Mouse (Mus musculus) limb, embryonic 12.5 days (tissue): ENCODE data around the gene Foxj3. TPM values are rescaled to one million over a fixed set of nuclear protein-coding genes. Genes with fewer than 3 reads are reported as not detected.

Experiments
- polyA plus RNA-seq: library from polyadenylated mRNA; unstranded; fragments of >200 nt; fragmentation: Nextera tagmentation; extraction: Ambion mirVana; gene quantifications from 2 replicates; pipeline ENCODE4 v1.2.1, GENCODE M21; 2016

Foxj3 gene
- polyA plus RNA-seq, 1 experiment from 2014 or later: 27.9 TPM

Other genes with a start within 250 kb of the Foxj3 start
- gene Ybx1, start 242.4 kb upstream of the Foxj3 start, polyA plus RNA-seq: 1,031 and 1,057 TPM in 2 replicates
- gene Ppih, start 216.5 kb upstream of the Foxj3 start, polyA plus RNA-seq: 127 and 133 TPM in 2 replicates
- 7.4 and 8.0 TPM in 2 replicates for gene Ccdc30, start 121.5 kb upstream of the Foxj3 start, polyA plus RNA-seq
- gene Ppcs, start 114.6 kb upstream of the Foxj3 start, polyA plus RNA-seq: 34.2 and 36.3 TPM in 2 replicates
- 0.33 and 0.45 TPM in 2 replicates for gene Zmynd12, start 114.2 kb upstream of the Foxj3 start, polyA plus RNA-seq
- gene Rimkla, start 44.4 kb upstream of the Foxj3 start, polyA plus RNA-seq: 1.0 and 1.1 TPM in 2 replicates
- gene Frg2f1, start 2.5 kb downstream of the Foxj3 start, polyA plus RNA-seq: 5.1 and 5.4 TPM in 2 replicates
- gene Guca2a, start 100.7 kb downstream of the Foxj3 start, polyA plus RNA-seq: not detected in 2 replicates
- not detected in 2 replicates for gene Guca2b, start 122.0 kb downstream of the Foxj3 start, polyA plus RNA-seq
- gene Hivep3, start 196.8 kb downstream of the Foxj3 start, polyA plus RNA-seq: 0.84 and 0.86 TPM in 2 replicates